Mouse (Mus musculus): ENCODE data around the gene Lrrc45. TPM values are rescaled to one million over a fixed set of nuclear protein-coding genes. Genes with fewer than 3 reads are reported as not detected.
"Not testable (repeated sequence)": the region's sequence is repeated elsewhere in the genome, so short reads cannot be mapped to it uniquely, and the experiment has no call there.

Gene Lrrc45
- polyA plus RNA-seq, 1 experiment from 2014 or later, result 94.8 TPM

GRCm38 (mm10) chr11:120763121-120763999, 49.6 kb downstream of the Lrrc45 start:
- H3K27me3 ChIP-seq; H3K4me2 ChIP-seq (replicated peaks); ATAC-seq (replicated peaks); H3K9ac ChIP-seq (replicated peaks); H3K4me3 ChIP-seq; H3K9me3 ChIP-seq; H3K27ac ChIP-seq (replicated peaks); H3K36me3 ChIP-seq; H3K4me1 ChIP-seq: not testable (repeated sequence)
- 4% methylated on average over 4 of the region's 23 CpGs for WGBS

DNA sequence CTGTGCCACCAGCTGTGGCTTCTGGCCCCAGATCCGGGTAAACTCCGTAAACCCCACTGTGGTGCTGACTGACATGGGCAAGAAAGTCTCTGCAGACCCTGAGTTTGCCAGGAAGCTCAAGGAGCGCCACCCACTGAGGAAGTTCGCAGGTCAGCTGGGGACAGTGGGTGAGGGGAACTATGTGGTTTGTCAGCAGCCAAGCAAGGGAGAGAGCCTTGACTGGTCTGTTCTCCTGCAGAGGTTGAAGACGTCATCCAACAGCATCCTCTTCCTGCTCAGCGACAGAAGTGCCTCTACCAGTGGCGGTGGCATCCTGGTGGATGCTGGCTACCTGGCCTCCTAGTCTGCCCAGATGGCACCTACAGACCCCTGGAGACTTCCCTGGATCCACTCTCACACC, 53.3 kb downstream of the Lrrc45 start:
- H3K27me3 ChIP-seq; H3K36me3 ChIP-seq; H3K9ac ChIP-seq (replicated peaks); H3K4me3 ChIP-seq; H3K27ac ChIP-seq (replicated peaks); H3K4me1 ChIP-seq; H3K4me2 ChIP-seq (replicated peaks); ATAC-seq (replicated peaks); H3K9me3 ChIP-seq: not testable (repeated sequence)
- WGBS, result 78% methylated on average over 3 of the region's 7 CpGs

DNA sequence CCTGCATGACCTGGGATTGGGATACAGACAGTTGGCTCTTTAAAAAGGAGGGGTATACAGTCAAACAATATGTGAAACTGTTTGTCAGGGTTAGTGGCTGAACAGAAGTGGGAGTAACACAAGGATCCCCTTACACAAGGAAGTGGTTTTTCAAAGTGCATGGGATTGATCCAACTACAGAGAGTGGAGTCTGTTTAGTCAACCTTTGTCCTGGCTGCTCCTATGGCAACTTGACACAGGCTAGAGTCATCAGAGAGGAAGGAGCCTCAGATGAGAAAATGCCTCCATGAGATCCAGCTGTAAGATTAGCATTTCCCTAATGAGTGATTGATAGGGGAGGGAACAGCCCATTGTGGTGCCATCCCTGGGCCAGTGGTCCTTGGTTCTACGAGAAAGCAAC, 54.5 kb downstream of the Lrrc45 start:
- no peak overlapping the region for H3K4me2 ChIP-seq (replicated peaks)
- no peak overlapping the region for H3K4me3 ChIP-seq
- H3K27ac ChIP-seq (replicated peaks), result no peak overlapping the region
- 34% methylated on average over 1 of the region's 1 CpGs for WGBS
- no peak for ATAC-seq (replicated peaks)
- H3K27me3 ChIP-seq, result no peaks in the 10 kb centered on the region
- H3K9ac ChIP-seq (replicated peaks), result no peak overlapping the region
- no peaks in the 10 kb centered on the region for H3K9me3 ChIP-seq
- H3K4me1 ChIP-seq, result no peaks in the 10 kb centered on the region
- no peaks in the 10 kb centered on the region for H3K36me3 ChIP-seq

Other genes starting within 250 kb of the Lrrc45 start
- 49.1 and 50.8 TPM in 2 replicates for gene Arl16, start 246.3 kb upstream of the Lrrc45 start, polyA plus RNA-seq (2015; fragmentation: Nextera tagmentation; extraction: Ambion mirVana)
- 111 and 113 TPM in 2 replicates for gene Mrpl12, start 229.3 kb upstream of the Lrrc45 start, polyA plus RNA-seq (2015; fragmentation: Nextera tagmentation; extraction: Ambion mirVana)
- gene Slc25a10, start 222.1 kb upstream of the Lrrc45 start, polyA plus RNA-seq (2015; fragmentation: Nextera tagmentation; extraction: Ambion mirVana), result 27.0 and 32.9 TPM in 2 replicates
- 0.09 TPM in 2 replicates for gene Gcgr, start 183.2 kb upstream of the Lrrc45 start, polyA plus RNA-seq (2015; fragmentation: Nextera tagmentation; extraction: Ambion mirVana)
- 242 and 245 TPM in 2 replicates for gene Mcrip1, start 164.2 kb upstream of the Lrrc45 start, polyA plus RNA-seq (2015; fragmentation: Nextera tagmentation; extraction: Ambion mirVana)
- gene Ppp1r27, start 162.8 kb upstream of the Lrrc45 start, polyA plus RNA-seq (2015; fragmentation: Nextera tagmentation; extraction: Ambion mirVana), result 0.23 TPM in 1 of 2 replicates, not detected in the other
- gene P4hb, start 140.7 kb upstream of the Lrrc45 start, polyA plus RNA-seq (2015; fragmentation: Nextera tagmentation; extraction: Ambion mirVana), result 234 and 239 TPM in 2 replicates
- 464 TPM in 2 replicates for gene Arhgdia, start 132.3 kb upstream of the Lrrc45 start, polyA plus RNA-seq (2015; fragmentation: Nextera tagmentation; extraction: Ambion mirVana)
- gene Alyref, start 115.6 kb upstream of the Lrrc45 start, polyA plus RNA-seq (2015; fragmentation: Nextera tagmentation; extraction: Ambion mirVana), result 372 and 388 TPM in 2 replicates
- gene Anapc11, start 115.5 kb upstream of the Lrrc45 start, polyA plus RNA-seq (2015; fragmentation: Nextera tagmentation; extraction: Ambion mirVana), result 199 and 205 TPM in 2 replicates
- gene Npb, start 105.4 kb upstream of the Lrrc45 start, polyA plus RNA-seq (2015; fragmentation: Nextera tagmentation; extraction: Ambion mirVana), result 0.51 and 0.65 TPM in 2 replicates
- 167 and 174 TPM in 2 replicates for gene Pcyt2, start 96.0 kb upstream of the Lrrc45 start, polyA plus RNA-seq (2015; fragmentation: Nextera tagmentation; extraction: Ambion mirVana)
- gene Sirt7, start 88.7 kb upstream of the Lrrc45 start, polyA plus RNA-seq (2015; fragmentation: Nextera tagmentation; extraction: Ambion mirVana), result 51.4 and 53.1 TPM in 2 replicates
- 42.1 and 44.1 TPM in 2 replicates for gene Mafg, start 80.3 kb upstream of the Lrrc45 start, polyA plus RNA-seq (2015; fragmentation: Nextera tagmentation; extraction: Ambion mirVana)
- gene Pycr1, start 70.2 kb upstream of the Lrrc45 start, polyA plus RNA-seq (2015; fragmentation: Nextera tagmentation; extraction: Ambion mirVana), result 30.9 and 35.3 TPM in 2 replicates
- 0.47 TPM in 1 of 2 replicates, not detected in the other for gene Myadml2, start 65.8 kb upstream of the Lrrc45 start, polyA plus RNA-seq (2015; fragmentation: Nextera tagmentation; extraction: Ambion mirVana)
- gene Notum, start 52.8 kb upstream of the Lrrc45 start, polyA plus RNA-seq (2015; fragmentation: Nextera tagmentation; extraction: Ambion mirVana), result 0.46 and 1.1 TPM in 2 replicates
- gene Aspscr1, start 41.0 kb upstream of the Lrrc45 start, polyA plus RNA-seq (2015; fragmentation: Nextera tagmentation; extraction: Ambion mirVana), result 144 and 154 TPM in 2 replicates
- gene Cenpx, start 187 bp upstream of the Lrrc45 start, polyA plus RNA-seq (2015; fragmentation: Nextera tagmentation; extraction: Ambion mirVana), result 97.9 and 103 TPM in 2 replicates
- 245 and 251 TPM in 2 replicates for gene Rac3, start 7.5 kb downstream of the Lrrc45 start, polyA plus RNA-seq (2015; fragmentation: Nextera tagmentation; extraction: Ambion mirVana)
- gene Dcxr, start 13.4 kb downstream of the Lrrc45 start, polyA plus RNA-seq (2015; fragmentation: Nextera tagmentation; extraction: Ambion mirVana), result 9.0 and 9.3 TPM in 2 replicates
- gene Cbr2, start 18.2 kb downstream of the Lrrc45 start, polyA plus RNA-seq (2015; fragmentation: Nextera tagmentation; extraction: Ambion mirVana), result 0.64 and 0.69 TPM in 2 replicates
- gene Hmga1b, start 48.9 kb downstream of the Lrrc45 start, polyA plus RNA-seq (2015; fragmentation: Nextera tagmentation; extraction: Ambion mirVana), result 1.8 and 2.4 TPM in 2 replicates
- gene Rfng, start 70.3 kb downstream of the Lrrc45 start, polyA plus RNA-seq (2015; fragmentation: Nextera tagmentation; extraction: Ambion mirVana), result 88.5 and 94.5 TPM in 2 replicates
- 276 and 287 TPM in 2 replicates for gene Gps1, start 70.3 kb downstream of the Lrrc45 start, polyA plus RNA-seq (2015; fragmentation: Nextera tagmentation; extraction: Ambion mirVana)
- 50.0 and 50.1 TPM in 2 replicates for gene Dus1l, start 82.5 kb downstream of the Lrrc45 start, polyA plus RNA-seq (2015; fragmentation: Nextera tagmentation; extraction: Ambion mirVana)
- 78.3 and 80.6 TPM in 2 replicates for gene Fasn, start 110.6 kb downstream of the Lrrc45 start, polyA plus RNA-seq (2015; fragmentation: Nextera tagmentation; extraction: Ambion mirVana)
- 6.7 and 7.0 TPM in 2 replicates for gene Ccdc57, start 218.9 kb downstream of the Lrrc45 start, polyA plus RNA-seq (2015; fragmentation: Nextera tagmentation; extraction: Ambion mirVana)
- 9.1 and 9.6 TPM in 2 replicates for gene Slc16a3, start 234.6 kb downstream of the Lrrc45 start, polyA plus RNA-seq (2015; fragmentation: Nextera tagmentation; extraction: Ambion mirVana)

All from forebrain, embryonic 15.5 days (tissue).